Mouse (Mus musculus) brown adipose tissue, adult 24 weeks (tissue): Measurements from ENCODE around the gene Ovgp1. TPM values are rescaled to one million over a fixed set of nuclear protein-coding genes. Genes with fewer than 3 reads are reported as not detected.

Experiments used
- H3K27ac ChIP-seq: fragments of 200-500 bp; replicated peaks from 2 replicates; pipeline ENCODE4 v1.5.1; 2012; ENCODE audit warnings: low read depth, mild to moderate bottlenecking, low read length
- H3K4me1 ChIP-seq: fragments of 200-500 bp; 2 replicates; pipeline ENCODE4 v1.6.1; 2012; ENCODE audit warnings: low read length, mixed read lengths; ENCODE audit not compliant: control insufficient read depth, insufficient read depth, insufficient read length
- H3K4me3 ChIP-seq: fragments of 200-500 bp; 2 replicates; pipeline ENCODE4 v1.5.1; 2012; ENCODE audit warnings: low read depth, mild to moderate bottlenecking, low read length, moderate library complexity; ENCODE audit not compliant: insufficient read depth
- polyA plus RNA-seq: library from polyadenylated mRNA; stranded (reverse); fragments of >200 nt; gene quantifications from 2 replicates; pipeline ENCODE4 v1.2.4, GENCODE M21; 2012; ENCODE audit not compliant: missing spikeins, insufficient read depth, insufficient read length

Ovgp1 gene
- 0.67 TPM in 1 of 2 replicates, not detected in the other for polyA plus RNA-seq

GRCm38 (mm10) chr3:105973411-105973810 is at the start of gene Ovgp1:
Gene Ovgp1 (plus strand): TSS chr3:105973711.
- Histone ChIP-seq H3K4me3 (no peak within 1 kb of the TSS), H3K27ac (no peak within 1 kb of the TSS), H3K4me1 (no peaks in the 10 kb centered on the region)

GRCm38 (mm10) chr3:105924616-105925015 is 48.9 kb upstream of the Ovgp1 start:
- no peak overlapping the region for H3K27ac ChIP-seq
- H3K4me1 ChIP-seq = no peaks in the 10 kb centered on the region
- H3K4me3 ChIP-seq = no peak overlapping the region

- H3K4me1 ChIP-seq = no peaks in the 10 kb centered on the region
- no peak overlapping the region for H3K4me3 ChIP-seq
- H3K27ac ChIP-seq = no peak overlapping the region
Measured at GRCm38 (mm10) chr3:105927561-105928194, 45.8 kb upstream of the Ovgp1 start.

GRCm38 (mm10) chr3:105928195-105928569 is 45.3 kb upstream of the Ovgp1 start:
- Histone ChIP-seq H3K4me1 (no peaks in the 10 kb centered on the region), H3K4me3 (no peak overlapping the region), H3K27ac (no peak overlapping the region)

- Histone ChIP-seq H3K4me3 (no peak overlapping the region), H3K27ac (no peak overlapping the region), H3K4me1 (no peaks in the 10 kb centered on the region)
Measured at GRCm38 (mm10) chr3:105928781-105929180, 44.7 kb upstream of the Ovgp1 start.

GRCm38 (mm10) chr3:105929821-105930220 is 43.7 kb upstream of the Ovgp1 start:
- Histone ChIP-seq H3K4me3 (no peak overlapping the region), H3K27ac (no peak overlapping the region), H3K4me1 (no peaks in the 10 kb centered on the region)

GRCm38 (mm10) chr3:105931095-105931494 is 42.4 kb upstream of the Ovgp1 start:
- no peak overlapping the region for H3K4me3 ChIP-seq
- no peaks in the 10 kb centered on the region for H3K4me1 ChIP-seq
- H3K27ac ChIP-seq = no peak overlapping the region

GRCm38 (mm10) chr3:105932240-105933071 is 41.1 kb upstream of the Ovgp1 start, which contains the start of gene I830077J02Rik:
Gene I830077J02Rik (minus strand): TSS chr3:105932664.
- peak within 1 kb of the TSS; percentile 22; the same call in 1 of the 2 replicates for H3K4me3 ChIP-seq

GRCm38 (mm10) chr3:105933926-105934325 is 39.6 kb upstream of the Ovgp1 start:
- no peak overlapping the region for H3K4me3 ChIP-seq
- H3K4me1 ChIP-seq = no peaks in the 10 kb centered on the region
- H3K27ac ChIP-seq = no peak overlapping the region

More at GRCm38 (mm10) chr3:105932240-105933071, 41.1 kb upstream of the Ovgp1 start, which contains the start of gene I830077J02Rik:
- H3K27ac ChIP-seq = no peak within 1 kb of the TSS
- no peaks in the 10 kb centered on the region for H3K4me1 ChIP-seq

- H3K27ac ChIP-seq = no peak overlapping the region
- H3K4me1 ChIP-seq = no peaks in the 10 kb centered on the region
- H3K4me3 ChIP-seq = no peak overlapping the region
Measured at GRCm38 (mm10) chr3:105935033-105935432, 38.5 kb upstream of the Ovgp1 start.

- no peak overlapping the region for H3K4me3 ChIP-seq
- H3K4me1 ChIP-seq = no peaks in the 10 kb centered on the region
- no peak overlapping the region for H3K27ac ChIP-seq
Measured at GRCm38 (mm10) chr3:105936111-105936510, 37.4 kb upstream of the Ovgp1 start.

GRCm38 (mm10) chr3:105951348-105951747 is 22.2 kb upstream of the Ovgp1 start:
- H3K4me3 ChIP-seq = no peak overlapping the region
- H3K4me1 ChIP-seq = no peaks in the 10 kb centered on the region
- H3K27ac ChIP-seq = no peak overlapping the region

- H3K27ac ChIP-seq = no peak overlapping the region
- no peak overlapping the region for H3K4me3 ChIP-seq
- peaks cover 8% of the 10 kb centered on the region; the same call in 1 of the 2 replicates for H3K4me1 ChIP-seq
Measured at GRCm38 (mm10) chr3:105957235-105957634, 16.3 kb upstream of the Ovgp1 start.

GRCm38 (mm10) chr3:105958204-105958603 is 15.3 kb upstream of the Ovgp1 start:
- Histone ChIP-seq H3K4me1 (peaks cover 8% of the 10 kb centered on the region; the same call in 1 of the 2 replicates), H3K4me3 (peak overlapping the region; percentile 89), H3K27ac (peak overlapping the region; percentile 99)

GRCm38 (mm10) chr3:105958974-105959580 is 14.4 kb upstream of the Ovgp1 start, which contains the start of gene Wdr77:
Gene Wdr77 (plus strand): TSS chr3:105959369.
- Histone ChIP-seq H3K4me1 (peaks cover 8% of the 10 kb centered on the region; the same call in 1 of the 2 replicates), H3K27ac (peak within 1 kb of the TSS; percentile 99), H3K4me3 (peak within 1 kb of the TSS; percentile 95)
